Mouse (Mus musculus) activated CD4-positive, CD25-positive, alpha-beta regulatory T cell, adult 9 weeks (primary cell): ENCODE measurements around the gene Unc45a. TPM values are rescaled to one million over a fixed set of nuclear protein-coding genes. Genes with fewer than 3 reads are reported as not detected.

Source experiments
- polyA plus RNA-seq: library from polyadenylated mRNA; unstranded; fragments of 100-300 nt; shearing (Covaris generic); gene quantifications from one replicate; pipeline ENCODE4 v1.2.1, GENCODE M21; 2017

The Unc45a gene
- 86.8 TPM for polyA plus RNA-seq

DNA sequence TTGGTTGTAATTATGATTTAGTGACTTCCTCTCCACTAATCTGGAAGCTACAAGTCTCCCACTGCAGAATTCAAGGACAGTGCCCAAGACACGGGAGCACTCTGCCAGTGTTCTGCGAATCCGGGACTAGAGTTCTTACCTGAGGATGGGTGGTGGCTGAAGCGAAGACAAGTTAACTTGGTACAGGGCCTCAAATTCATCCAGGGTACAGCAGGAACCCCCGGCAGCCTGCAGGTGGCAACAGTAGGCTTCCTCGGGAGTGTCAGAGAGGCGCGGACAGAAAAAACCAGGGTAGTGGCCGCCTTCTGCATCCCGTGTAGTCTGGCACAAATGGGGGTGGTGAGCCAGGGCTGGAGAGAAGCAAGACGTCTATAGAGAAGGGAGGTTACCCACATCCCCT lies at the start of gene Unc45a:
Gene Unc45a (minus strand): TSS at position 213 of the 400 bp plus-strand sequence.

DNA sequence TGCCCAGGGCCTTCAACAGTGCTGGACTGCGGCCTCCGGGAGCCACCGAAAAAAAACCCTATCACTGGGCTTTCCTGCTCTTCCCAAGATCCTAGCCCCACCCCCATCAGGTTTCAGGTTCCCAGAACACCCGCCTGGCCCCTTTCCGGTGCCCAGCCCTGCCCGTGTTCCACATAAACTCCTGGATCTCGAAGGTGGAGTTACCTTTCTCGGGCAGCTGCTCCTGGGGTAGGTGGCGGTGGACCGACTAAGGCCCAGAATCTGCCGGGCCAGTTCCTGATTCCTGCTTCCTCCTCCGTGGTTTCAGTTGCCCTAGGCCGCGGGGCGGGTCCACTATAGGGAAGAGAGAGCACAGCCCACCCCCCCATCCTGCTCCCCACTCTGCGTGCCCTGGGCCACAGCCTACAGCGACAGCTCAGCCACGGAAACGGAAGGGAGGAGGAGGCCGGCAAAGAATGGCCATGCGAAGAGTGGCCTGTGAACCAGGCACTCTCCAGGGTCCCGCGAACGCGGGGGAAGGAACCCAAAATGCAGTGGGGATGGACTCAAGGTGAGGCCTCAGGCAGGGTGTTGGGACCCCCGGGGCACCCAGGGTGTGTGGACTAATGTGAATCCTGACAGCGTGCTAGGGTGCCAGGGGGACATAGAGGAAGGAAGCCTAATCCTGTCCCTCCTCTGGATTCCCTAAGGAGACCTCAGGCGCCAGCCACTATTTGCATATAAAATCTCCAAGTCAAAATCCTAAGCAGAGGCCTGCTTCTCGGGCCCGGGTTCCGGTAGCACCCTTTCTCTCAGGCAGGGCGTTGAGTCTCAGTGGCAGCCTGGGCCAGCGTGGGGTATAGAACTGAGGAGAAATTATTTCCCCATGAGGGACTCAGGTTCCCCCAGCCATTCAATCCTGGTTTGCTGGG lies 47.1 kb upstream of the Unc45a start, which contains the start of gene Fes:
Gene Fes (minus strand): TSS at position 314 of the 911 bp plus-strand sequence.

DNA sequence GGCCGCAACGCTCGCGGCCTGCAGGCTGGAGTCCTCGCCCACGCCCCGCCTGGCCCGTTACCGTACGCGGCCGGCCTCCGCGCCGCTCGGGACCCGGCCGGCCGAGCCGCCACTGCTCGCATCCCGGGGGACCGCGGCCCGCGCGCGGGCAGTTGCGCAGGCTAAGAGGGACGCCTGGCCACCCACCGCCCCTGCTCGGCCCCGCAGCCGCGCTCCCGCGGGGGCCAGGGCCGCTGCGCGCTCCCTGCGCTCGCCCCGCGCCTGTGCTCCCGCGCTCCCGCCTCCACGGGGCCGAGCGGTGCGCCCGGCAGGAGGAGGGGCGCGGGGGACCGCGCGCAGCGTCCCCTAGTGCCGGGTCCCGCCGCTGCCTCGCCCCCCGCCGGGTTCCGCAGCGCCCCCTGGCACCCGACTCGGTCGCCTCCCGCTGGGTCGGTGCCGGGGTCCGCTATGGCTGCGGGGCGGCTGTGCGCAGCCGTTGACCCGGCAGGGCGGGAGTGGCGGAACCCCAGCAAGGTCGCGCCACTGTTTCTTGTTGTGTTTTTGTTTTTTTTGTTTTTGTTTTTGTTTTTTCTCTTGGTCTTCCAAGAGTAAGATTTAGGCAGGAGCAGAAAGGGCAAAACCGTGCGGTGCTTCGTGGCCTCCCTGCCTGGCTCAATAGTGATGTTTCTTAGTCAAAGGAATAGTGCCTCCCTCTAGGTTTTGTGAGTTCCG lies 30.4 kb upstream of the Unc45a start, which contains the start of gene Man2a2:
Gene Man2a2 (minus strand): TSS at position 335 of the 711 bp plus-strand sequence.

DNA sequence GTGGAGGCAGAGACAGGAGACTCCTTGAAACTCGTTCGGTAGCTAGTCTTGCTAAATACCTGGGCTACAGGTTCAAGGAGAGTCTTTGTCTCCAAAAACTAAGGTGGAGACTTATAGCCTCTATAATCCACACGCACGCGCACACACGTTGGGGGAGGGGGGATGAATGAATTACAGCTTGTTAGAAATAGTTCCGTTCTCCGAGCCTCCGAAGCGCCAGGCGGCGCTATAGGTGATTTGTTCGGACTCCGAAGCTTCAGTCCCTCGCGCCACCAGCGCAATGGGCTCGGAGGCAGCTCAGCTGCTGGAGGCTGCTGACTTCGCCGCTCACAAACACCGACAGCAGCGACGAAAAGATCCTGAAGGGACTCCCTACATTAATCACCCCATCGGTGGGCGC lies 2.1 kb upstream of the Unc45a start, which contains the start of gene Hddc3:
Gene Hddc3 (plus strand): TSS at position 247 of the 400 bp plus-strand sequence.

DNA sequence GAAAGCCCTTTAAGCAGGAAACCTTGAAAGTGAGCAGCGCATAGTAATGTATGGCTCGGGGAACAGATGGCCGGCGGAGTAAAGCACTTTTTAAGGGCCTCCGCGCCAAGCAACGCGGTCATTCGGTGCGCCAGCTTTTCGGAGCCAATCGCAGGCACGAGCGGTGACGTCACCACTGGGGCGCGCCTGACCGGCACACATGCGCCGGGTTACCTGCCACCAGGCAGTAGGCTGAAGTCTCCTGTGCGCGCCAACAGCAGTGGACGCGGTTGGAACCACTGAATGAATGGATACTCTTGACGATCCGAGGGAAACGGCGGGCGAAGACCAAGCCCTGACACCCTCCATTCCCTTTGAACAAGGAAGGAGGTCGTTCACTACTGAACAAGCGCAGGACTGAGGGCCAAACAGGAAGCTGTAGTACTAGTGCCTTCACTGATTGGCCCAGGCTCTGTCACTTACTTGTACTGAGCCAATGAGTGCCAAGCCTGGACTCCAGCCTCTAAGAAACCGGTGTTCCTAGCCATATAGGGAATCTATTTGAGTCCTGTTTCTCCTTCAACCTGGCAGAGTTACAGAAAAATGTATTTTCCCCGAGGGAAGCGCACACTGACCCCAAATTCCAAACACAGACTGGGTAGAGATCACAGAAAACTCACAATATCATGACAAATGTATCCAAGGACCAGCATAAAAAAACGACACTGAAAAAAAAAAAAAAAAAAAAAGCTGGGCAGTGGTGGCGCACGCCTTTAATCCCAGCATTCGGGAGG lies 16.6 kb downstream of the Unc45a start, which contains the start of gene Rccd1:
Gene Rccd1 (minus strand): TSS at position 412 of the 773 bp plus-strand sequence.

DNA sequence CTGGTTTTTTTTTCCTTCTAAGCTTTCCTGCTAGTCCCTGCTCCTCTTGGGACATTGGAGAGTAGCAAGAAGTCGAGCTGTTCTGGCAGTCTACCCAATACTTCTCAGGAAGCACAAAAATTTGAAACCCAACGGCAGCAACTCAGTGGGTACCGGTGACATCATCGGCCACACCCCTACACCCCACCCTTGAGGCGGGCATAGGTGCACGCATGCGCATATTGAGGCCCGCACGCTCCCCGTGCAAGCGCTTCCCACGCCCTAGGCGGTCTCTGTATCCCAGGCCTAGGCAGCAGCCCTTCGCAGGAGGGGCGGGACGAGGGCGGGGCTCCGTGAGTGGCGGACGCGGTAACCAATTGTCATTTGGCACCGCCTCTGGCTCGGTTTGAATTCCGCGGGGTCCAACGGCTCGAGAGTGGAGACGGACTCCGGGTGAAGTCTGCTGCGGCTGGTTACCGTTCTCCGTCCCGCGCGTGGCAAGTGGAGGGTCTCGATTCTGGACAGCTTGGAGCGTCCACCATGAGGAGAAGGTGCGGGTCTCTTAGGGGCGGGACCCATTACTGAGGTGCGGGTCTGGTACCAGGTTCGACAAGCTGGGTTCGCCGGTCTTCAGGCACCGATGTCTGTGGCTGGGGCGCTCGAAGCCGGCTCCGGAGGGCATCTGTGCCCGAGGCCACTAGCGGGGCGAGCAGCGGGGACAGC lies 46.6 kb downstream of the Unc45a start, which contains the start of gene Prc1:
Gene Prc1 (plus strand): TSS at position 389 of the 702 bp plus-strand sequence.

Other genes starting within 250 kb of the Unc45a start
- 35.0 TPM for gene Idh2, start 225.6 kb downstream of the Unc45a start, polyA plus RNA-seq
- 9.2 TPM for gene Sema4b, start 154.2 kb downstream of the Unc45a start, polyA plus RNA-seq
- 178 TPM for gene Cib1, start 108.2 kb downstream of the Unc45a start, polyA plus RNA-seq
- 11.0 TPM for gene Gdpgp1, start 108.1 kb downstream of the Unc45a start, polyA plus RNA-seq
- gene Ttll13, start 94.6 kb downstream of the Unc45a start, polyA plus RNA-seq, result 0.61 TPM
- 55.3 TPM for gene Ngrn, start 79.8 kb downstream of the Unc45a start, polyA plus RNA-seq
- 48.1 TPM for gene Vps33b, start 71.4 kb downstream of the Unc45a start, polyA plus RNA-seq
- 18.1 TPM for gene Prc1, start 46.6 kb downstream of the Unc45a start, polyA plus RNA-seq
- gene Rccd1, start 16.6 kb downstream of the Unc45a start, polyA plus RNA-seq, result 27.0 TPM
- gene Hddc3, start 2.1 kb upstream of the Unc45a start, polyA plus RNA-seq, result 6.9 TPM
- gene Man2a2, start 30.4 kb upstream of the Unc45a start, polyA plus RNA-seq, result 13.0 TPM
- 1.7 TPM for gene Fes, start 46.9 kb upstream of the Unc45a start, polyA plus RNA-seq
- 8.9 TPM for gene Furin, start 64.4 kb upstream of the Unc45a start, polyA plus RNA-seq
- 5.9 TPM for gene Blm, start 194.1 kb upstream of the Unc45a start, polyA plus RNA-seq